Mouse (Mus musculus): ENCODE data around the gene Sult1d1. TPM values are rescaled to one million over a fixed set of nuclear protein-coding genes. Genes with fewer than 3 reads are reported as not detected.

Gene Sult1d1
- polyA plus RNA-seq, 1 experiment from 2014 or later = 20.1 TPM

DNA sequence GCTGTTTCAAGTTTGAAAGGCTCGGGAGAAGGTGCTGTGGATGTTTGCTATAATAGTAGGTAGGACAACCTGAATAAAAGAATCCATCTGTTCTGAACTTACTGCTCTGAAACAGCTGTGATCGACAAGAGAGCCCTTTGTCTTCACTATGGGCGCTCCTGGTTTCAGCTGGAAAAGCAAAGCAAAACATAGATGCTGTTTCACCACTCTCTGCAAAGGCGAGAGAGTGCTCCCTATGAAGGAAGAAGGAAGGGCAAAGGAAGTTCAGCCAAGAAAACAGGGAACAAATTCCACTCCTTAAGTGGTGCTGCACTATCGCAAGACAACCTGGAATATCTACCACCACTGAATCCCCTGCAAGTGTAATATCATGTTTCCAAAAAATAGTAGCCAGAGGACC, 4.7 kb upstream of the Sult1d1 start:
- no peaks in the 10 kb centered on the region for H3K36me3 ChIP-seq (ENCODE audit: control insufficient read depth, insufficient read depth, low read length)
- H3K9me3 ChIP-seq (ENCODE audit: control insufficient read depth, low read length) = no peaks in the 10 kb centered on the region
- WGBS = 58% methylated on average over 5 of the region's 5 CpGs
- no peak overlapping the region for H3K4me3 ChIP-seq (ENCODE audit: low read depth, low read length)
- H3K4me2 ChIP-seq (ENCODE audit: low read length) = no peak overlapping the region
- H3K9ac ChIP-seq (ENCODE audit: low read length) = no peak overlapping the region
- H3K27ac ChIP-seq (ENCODE audit: low read depth) = no peak overlapping the region
- no peaks in the 10 kb centered on the region; the same call in 1 of the 2 replicates for H3K4me1 ChIP-seq (replicated peaks; ENCODE audit: control insufficient read depth, insufficient read depth, low read length)
- DNase-seq (ENCODE audit: low spot score) (no peak), ATAC-seq (replicated peaks; ENCODE audit: low FRiP score, low TSS enrichment, low read depth) (no peak)
- H3K27me3 ChIP-seq (replicated peaks; ENCODE audit: control insufficient read depth, insufficient read depth, low read length) = no peaks in the 10 kb centered on the region

GRCm38 (mm10) chr5:87572781-87573180, 4.0 kb upstream of the Sult1d1 start:
- Histone ChIP-seq H3K4me1 (replicated peaks; ENCODE audit: control insufficient read depth, insufficient read depth, low read length) (no peaks in the 10 kb centered on the region; the same call in 1 of the 2 replicates), H3K4me3 (ENCODE audit: low read depth, low read length) (no peak overlapping the region), H3K27me3 (replicated peaks; ENCODE audit: control insufficient read depth, insufficient read depth, low read length) (no peaks in the 10 kb centered on the region), H3K4me2 (ENCODE audit: low read length) (no peak overlapping the region), H3K36me3 (ENCODE audit: control insufficient read depth, insufficient read depth, low read length) (no peaks in the 10 kb centered on the region), H3K9me3 (ENCODE audit: control insufficient read depth, low read length) (no peaks in the 10 kb centered on the region), H3K27ac (ENCODE audit: low read depth) (no peak overlapping the region), H3K9ac (ENCODE audit: low read length) (no peak overlapping the region)
- no peak for ATAC-seq (replicated peaks; ENCODE audit: low FRiP score, low TSS enrichment, low read depth)
- DNase-seq (ENCODE audit: low spot score) = no peak
- WGBS = 84% methylated on average over 6 of the region's 6 CpGs

DNA sequence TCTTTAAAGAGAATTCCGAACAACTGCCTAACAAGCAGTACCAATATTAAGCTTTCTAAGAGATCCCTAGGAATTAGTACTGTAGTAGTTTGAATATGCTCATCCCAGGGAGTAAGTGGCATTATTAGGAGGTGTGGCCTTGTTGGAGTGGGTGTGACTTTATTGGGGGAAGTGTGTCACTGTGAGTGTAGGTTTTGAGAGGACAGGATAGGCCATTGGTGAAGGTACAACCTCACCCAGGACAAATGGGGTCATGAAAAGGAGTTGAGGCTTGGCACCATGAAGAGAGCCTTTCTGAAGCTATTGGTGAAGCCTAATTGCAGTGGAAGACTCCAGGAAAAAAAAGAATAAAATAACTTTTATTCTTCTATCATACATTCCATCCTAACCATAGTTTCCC, 1.5 kb downstream of the Sult1d1 start:
- Histone ChIP-seq H3K27ac (ENCODE audit: low read depth) (no peak overlapping the region), H3K9ac (ENCODE audit: low read length) (no peak overlapping the region), H3K4me2 (ENCODE audit: low read length) (no peak overlapping the region), H3K4me3 (ENCODE audit: low read depth, low read length) (no peak overlapping the region), H3K27me3 (replicated peaks; ENCODE audit: control insufficient read depth, insufficient read depth, low read length) (no peaks in the 10 kb centered on the region), H3K9me3 (ENCODE audit: control insufficient read depth, low read length) (no peaks in the 10 kb centered on the region), H3K36me3 (ENCODE audit: control insufficient read depth, insufficient read depth, low read length) (no peaks in the 10 kb centered on the region), H3K4me1 (replicated peaks; ENCODE audit: control insufficient read depth, insufficient read depth, low read length) (no peaks in the 10 kb centered on the region)
- 87% methylated on average over 1 of the region's 1 CpGs for WGBS
- no peak for ATAC-seq (replicated peaks; ENCODE audit: low FRiP score, low TSS enrichment, low read depth)
- no peak for DNase-seq (ENCODE audit: low spot score)

DNA sequence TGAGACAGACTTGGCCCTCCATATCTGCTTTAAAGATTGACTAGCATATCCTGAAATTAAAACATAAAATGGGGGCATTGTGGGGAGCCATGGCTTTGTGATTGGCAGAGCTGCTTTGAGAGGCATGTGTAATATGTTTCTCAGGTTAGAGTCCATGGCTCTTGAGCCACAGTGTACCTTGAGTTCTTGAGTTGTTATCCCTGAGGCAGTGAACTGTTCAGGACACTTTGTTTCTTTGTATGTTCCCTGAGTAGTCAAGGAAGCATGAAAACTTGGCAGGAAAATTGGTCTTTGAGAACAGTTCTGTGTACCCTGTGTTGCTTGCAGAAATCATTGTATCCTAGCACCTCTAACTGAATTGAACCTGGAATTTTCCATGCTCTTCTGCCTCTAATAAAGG, 5.9 kb downstream of the Sult1d1 start:
- Histone ChIP-seq H3K4me2 (ENCODE audit: low read length) (no peak overlapping the region), H3K4me3 (ENCODE audit: low read depth, low read length) (no peak overlapping the region), H3K9ac (ENCODE audit: low read length) (no peak overlapping the region), H3K27ac (ENCODE audit: low read depth) (no peak overlapping the region), H3K4me1 (replicated peaks; ENCODE audit: control insufficient read depth, insufficient read depth, low read length) (no peaks in the 10 kb centered on the region), H3K27me3 (replicated peaks; ENCODE audit: control insufficient read depth, insufficient read depth, low read length) (no peaks in the 10 kb centered on the region), H3K36me3 (ENCODE audit: control insufficient read depth, insufficient read depth, low read length) (no peaks in the 10 kb centered on the region), H3K9me3 (ENCODE audit: control insufficient read depth, low read length) (no peaks in the 10 kb centered on the region)
- ATAC-seq (replicated peaks; ENCODE audit: low FRiP score, low TSS enrichment, low read depth) (no peak), DNase-seq (ENCODE audit: low spot score) (no peak)

GRCm38 (mm10) chr5:87562526-87562925, 6.3 kb downstream of the Sult1d1 start:
- Histone ChIP-seq H3K4me3 (ENCODE audit: low read depth, low read length) (no peak overlapping the region), H3K9me3 (ENCODE audit: control insufficient read depth, low read length) (no peaks in the 10 kb centered on the region), H3K27me3 (replicated peaks; ENCODE audit: control insufficient read depth, insufficient read depth, low read length) (no peaks in the 10 kb centered on the region), H3K27ac (ENCODE audit: low read depth) (no peak overlapping the region), H3K4me2 (ENCODE audit: low read length) (no peak overlapping the region), H3K9ac (ENCODE audit: low read length) (no peak overlapping the region), H3K36me3 (ENCODE audit: control insufficient read depth, insufficient read depth, low read length) (no peaks in the 10 kb centered on the region), H3K4me1 (replicated peaks; ENCODE audit: control insufficient read depth, insufficient read depth, low read length) (no peaks in the 10 kb centered on the region)
- whole genome bisulfite sequencing = 80% methylated on average over 4 of the region's 4 CpGs
- ATAC-seq (replicated peaks; ENCODE audit: low FRiP score, low TSS enrichment, low read depth) = no peak
- no peak for DNase-seq (ENCODE audit: low spot score)

DNA sequence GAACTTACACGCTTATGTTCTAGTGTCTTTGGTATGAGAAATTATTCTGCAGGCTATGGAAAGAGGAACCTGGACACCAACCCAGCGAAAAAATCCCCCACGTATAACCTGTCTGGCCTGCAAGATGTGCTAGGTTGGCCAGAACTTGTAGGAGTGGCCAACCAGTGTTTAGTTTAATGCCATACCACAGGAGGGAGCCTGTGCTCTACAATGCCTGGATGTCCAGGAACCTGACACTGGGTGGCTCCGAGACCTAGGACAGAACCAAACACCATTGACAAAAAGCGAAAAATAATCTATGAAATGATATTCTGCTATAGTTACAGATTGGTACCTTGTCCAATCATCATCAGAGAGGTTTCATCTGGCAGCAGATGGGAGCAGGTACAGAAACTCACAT, 8.7 kb downstream of the Sult1d1 start:
- H3K4me1 ChIP-seq (replicated peaks; ENCODE audit: control insufficient read depth, insufficient read depth, low read length) = no peaks in the 10 kb centered on the region
- no peaks in the 10 kb centered on the region for H3K36me3 ChIP-seq (ENCODE audit: control insufficient read depth, insufficient read depth, low read length)
- WGBS = 79% methylated on average over 5 of the region's 5 CpGs
- no peak overlapping the region for H3K4me2 ChIP-seq (ENCODE audit: low read length)
- H3K27ac ChIP-seq (ENCODE audit: low read depth) = no peak overlapping the region
- DNase-seq (ENCODE audit: low spot score) = no peak
- no peaks in the 10 kb centered on the region for H3K27me3 ChIP-seq (replicated peaks; ENCODE audit: control insufficient read depth, insufficient read depth, low read length)
- H3K9me3 ChIP-seq (ENCODE audit: control insufficient read depth, low read length) = no peaks in the 10 kb centered on the region
- no peak for ATAC-seq (replicated peaks; ENCODE audit: low FRiP score, low TSS enrichment, low read depth)
- no peak overlapping the region for H3K4me3 ChIP-seq (ENCODE audit: low read depth, low read length)
- no peak overlapping the region for H3K9ac ChIP-seq (ENCODE audit: low read length)

DNA sequence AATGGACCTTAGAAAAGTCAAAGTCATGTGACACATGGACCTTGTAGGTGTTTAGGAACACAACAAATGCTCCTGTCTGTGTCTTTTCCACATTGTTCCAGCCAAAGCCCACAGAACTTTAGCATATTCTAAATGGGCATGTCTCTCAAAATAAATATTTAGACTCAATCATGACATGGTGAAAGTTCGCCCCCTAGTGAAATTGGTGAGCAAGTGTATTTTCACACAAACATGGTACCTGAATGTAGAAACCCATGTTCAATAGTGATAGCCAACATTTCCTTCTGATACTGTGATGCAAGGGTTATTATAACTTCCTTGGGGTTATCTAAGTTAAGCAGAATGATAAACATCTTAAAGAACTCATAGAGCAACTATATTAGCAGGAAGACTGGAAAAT, 17.9 kb downstream of the Sult1d1 start:
- WGBS = 38% methylated on average over 1 of the region's 1 CpGs
- no peaks in the 10 kb centered on the region for H3K36me3 ChIP-seq (ENCODE audit: control insufficient read depth, insufficient read depth, low read length)
- ATAC-seq (replicated peaks; ENCODE audit: low FRiP score, low TSS enrichment, low read depth) = no peak

DNA sequence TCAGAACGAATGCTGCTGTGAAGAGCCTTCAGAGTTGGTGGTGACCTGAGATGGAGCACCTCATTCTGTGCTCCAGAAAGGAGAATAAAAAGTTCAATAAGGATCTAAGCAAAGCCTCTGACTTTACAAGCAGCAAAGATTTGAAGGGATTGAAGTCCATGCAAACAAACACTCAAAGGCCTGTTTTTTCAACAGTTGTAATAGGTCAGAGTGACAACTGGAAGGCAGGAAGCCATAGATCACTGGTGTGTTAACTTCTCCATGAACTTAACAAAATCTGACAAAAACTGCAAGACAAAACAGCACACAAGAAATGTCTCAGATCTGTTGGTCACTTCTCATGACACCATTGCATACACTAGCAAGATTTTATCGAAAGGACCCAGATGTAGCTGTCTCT, 30.7 kb downstream of the Sult1d1 start, which contains the start of gene Sult1b1:
Sult1b1 (minus strand) TSS at position 85 of the 400 bp plus-strand sequence.
- Histone ChIP-seq H3K27ac (ENCODE audit: low read depth) (no peak within 1 kb of the TSS), H3K4me2 (ENCODE audit: low read length) (no peak within 1 kb of the TSS), H3K9ac (ENCODE audit: low read length) (no peak within 1 kb of the TSS), H3K27me3 (replicated peaks; ENCODE audit: control insufficient read depth, insufficient read depth, low read length) (no peaks in the 10 kb centered on the region), H3K9me3 (ENCODE audit: control insufficient read depth, low read length) (no peaks in the 10 kb centered on the region), H3K4me3 (ENCODE audit: low read depth, low read length) (no peak within 1 kb of the TSS), H3K4me1 (replicated peaks; ENCODE audit: control insufficient read depth, insufficient read depth, low read length) (no peaks in the 10 kb centered on the region), H3K36me3 (ENCODE audit: control insufficient read depth, insufficient read depth, low read length) (no peaks in the 10 kb centered on the region)
- DNase-seq (ENCODE audit: low spot score) = no peak
- no peak for ATAC-seq (replicated peaks; ENCODE audit: low FRiP score, low TSS enrichment, low read depth)
- 92% methylated on average over 2 of the region's 2 CpGs for WGBS

More for the DNA sequence above, 17.9 kb downstream of the Sult1d1 start:
- Histone ChIP-seq H3K27ac (ENCODE audit: low read depth) (no peak overlapping the region), H3K4me1 (replicated peaks; ENCODE audit: control insufficient read depth, insufficient read depth, low read length) (no peaks in the 10 kb centered on the region), H3K4me2 (ENCODE audit: low read length) (no peak overlapping the region), H3K4me3 (ENCODE audit: low read depth, low read length) (no peak overlapping the region), H3K9me3 (ENCODE audit: control insufficient read depth, low read length) (no peaks in the 10 kb centered on the region), H3K27me3 (replicated peaks; ENCODE audit: control insufficient read depth, insufficient read depth, low read length) (no peaks in the 10 kb centered on the region), H3K9ac (ENCODE audit: low read length) (no peak overlapping the region)
- DNase-seq (ENCODE audit: low spot score) = no peak

DNA sequence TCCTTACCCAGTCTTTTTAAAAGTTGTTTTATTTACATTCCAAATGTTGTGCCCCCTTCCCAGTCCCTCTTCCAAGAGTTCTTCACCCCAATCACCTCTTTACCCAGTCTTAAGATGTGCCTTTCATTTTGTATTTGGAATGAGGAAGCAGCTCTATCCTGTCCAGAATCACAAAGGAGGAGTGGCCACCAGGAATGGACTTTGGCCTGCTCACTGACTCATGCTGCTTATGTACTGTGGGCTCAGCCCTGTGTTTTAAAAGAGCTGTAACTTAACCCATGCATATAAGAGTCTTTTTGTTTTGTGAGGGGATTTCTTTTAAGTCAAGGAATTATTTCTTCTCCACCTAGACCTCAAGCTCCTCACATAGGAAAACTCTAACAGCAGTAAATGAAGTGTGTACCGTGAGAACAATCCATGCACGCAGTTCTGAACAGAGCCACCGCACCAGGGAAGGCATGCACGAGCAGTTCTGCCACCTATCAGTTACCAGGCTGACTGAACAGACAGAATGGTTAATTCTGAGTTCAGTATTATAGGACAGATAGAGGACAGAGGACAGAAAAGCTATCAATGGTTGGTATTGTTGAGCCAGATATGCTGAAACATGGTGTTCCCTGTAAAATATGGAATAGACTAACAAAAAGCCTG, 32.7 kb downstream of the Sult1d1 start:
- H3K27ac ChIP-seq (ENCODE audit: low read depth) = peak overlapping the region; percentile 51
- peak; percentile 97 for ATAC-seq (replicated peaks; ENCODE audit: low FRiP score, low TSS enrichment, low read depth)
- WGBS = 62% methylated on average over 4 of the region's 4 CpGs
- H3K4me1 ChIP-seq (replicated peaks; ENCODE audit: control insufficient read depth, insufficient read depth, low read length) = no peaks in the 10 kb centered on the region
- H3K4me2 ChIP-seq (ENCODE audit: low read length) = no peak overlapping the region
- no peak for DNase-seq (ENCODE audit: low spot score)
- no peak overlapping the region for H3K9ac ChIP-seq (ENCODE audit: low read length)
- no peak overlapping the region for H3K4me3 ChIP-seq (ENCODE audit: low read depth, low read length)
- no peaks in the 10 kb centered on the region for H3K27me3 ChIP-seq (replicated peaks; ENCODE audit: control insufficient read depth, insufficient read depth, low read length)
- H3K36me3 ChIP-seq (ENCODE audit: control insufficient read depth, insufficient read depth, low read length) = no peaks in the 10 kb centered on the region
- H3K9me3 ChIP-seq (ENCODE audit: control insufficient read depth, low read length) = no peaks in the 10 kb centered on the region

All from intestine, embryonic 14.5 days (tissue).